Mouse (Mus musculus) liver, postnatal 0 days (tissue): ENCODE measurements at regions not wholly inside any gene's neighbourhood (a gene's known extent, or its start where the extent isn't known, plus 50 kb on each side); places are given as distances from the start of the nearest gene placed in this dataset.

Experiments
- CTCF ChIP-seq: sonication (generic); IDR thresholded peaks from 2 replicates; pipeline ENCODE4 v1.5.1; 2016; ENCODE audit warnings: antibody characterized with exemption, low read depth
- EP300 ChIP-seq: IDR thresholded peaks from 2 replicates; pipeline ENCODE4 v1.6.1; 2016; ENCODE audit warnings: antibody characterized with exemption, low read depth, mild to moderate bottlenecking

DNA sequence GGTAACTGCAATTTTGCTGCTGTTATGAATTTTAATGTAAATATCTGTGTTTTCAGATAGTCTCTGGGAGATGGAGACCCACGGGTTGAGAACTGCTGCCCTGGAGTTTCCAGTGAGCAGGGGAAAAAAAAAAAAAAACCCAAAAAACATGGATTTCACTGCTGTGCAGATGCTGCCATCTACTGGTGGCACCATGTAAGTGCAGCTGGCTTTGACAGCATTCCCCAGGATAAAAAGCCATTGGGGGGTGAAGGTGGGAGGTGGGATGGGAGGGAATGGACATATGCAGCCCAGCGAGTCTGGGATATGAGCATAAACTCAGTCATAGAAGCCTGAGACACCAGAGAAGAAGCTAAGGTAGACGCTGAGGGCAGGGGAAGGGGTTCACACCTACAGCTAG is 413.3 kb downstream of the Zfp536 start:
- peak; percentile 90 for TF ChIP-seq CTCF
- no peak for TF ChIP-seq EP300
